Mouse (Mus musculus): ENCODE results near the gene Sipa1l1. TPM values are rescaled to one million over a fixed set of nuclear protein-coding genes. Genes with fewer than 3 reads are reported as not detected.

Sipa1l1 gene
- polyA plus RNA-seq, 1 experiment from 2014 or later = 29.4 TPM

DNA sequence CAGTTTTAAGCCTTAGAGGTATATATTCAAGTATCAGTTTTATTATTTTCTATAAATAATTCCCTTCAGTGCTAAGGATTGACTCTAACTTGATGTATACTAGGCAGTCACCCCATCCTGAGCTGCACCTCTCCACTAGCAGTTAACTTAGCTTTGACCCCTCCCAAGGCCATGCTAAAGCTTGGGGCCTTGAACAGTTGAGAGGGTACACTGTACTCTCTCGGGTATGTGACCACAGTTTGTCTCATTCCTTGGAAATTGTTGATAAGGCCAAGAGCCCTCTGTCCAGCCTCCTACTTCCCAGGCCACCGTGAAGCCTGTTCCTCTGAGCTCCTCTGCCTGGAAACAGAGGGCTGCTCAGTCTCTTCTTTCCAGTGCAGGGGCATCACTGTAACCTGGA, 187.4 kb downstream of the Sipa1l1 start:
- no peak overlapping the region for H3K9ac ChIP-seq
- no peak overlapping the region for H3K4me2 ChIP-seq
- no peak overlapping the region for H3K27ac ChIP-seq
- 0 out of 2 replicates have a peak, but pooled peaks cover 8% of the 10 kb centered on the region for H3K36me3 ChIP-seq
- H3K4me1 ChIP-seq = peaks cover 15% of the 10 kb centered on the region
- WGBS = 43% methylated on average over 2 of the region's 2 CpGs
- ATAC-seq (ENCODE audit: borderline replicate concordance, extremely low read depth, low FRiP score, low TSS enrichment) = no peak
- no peaks in the 10 kb centered on the region for H3K9me3 ChIP-seq
- H3K27me3 ChIP-seq = no peaks in the 10 kb centered on the region
- no peak overlapping the region for H3K4me3 ChIP-seq

DNA sequence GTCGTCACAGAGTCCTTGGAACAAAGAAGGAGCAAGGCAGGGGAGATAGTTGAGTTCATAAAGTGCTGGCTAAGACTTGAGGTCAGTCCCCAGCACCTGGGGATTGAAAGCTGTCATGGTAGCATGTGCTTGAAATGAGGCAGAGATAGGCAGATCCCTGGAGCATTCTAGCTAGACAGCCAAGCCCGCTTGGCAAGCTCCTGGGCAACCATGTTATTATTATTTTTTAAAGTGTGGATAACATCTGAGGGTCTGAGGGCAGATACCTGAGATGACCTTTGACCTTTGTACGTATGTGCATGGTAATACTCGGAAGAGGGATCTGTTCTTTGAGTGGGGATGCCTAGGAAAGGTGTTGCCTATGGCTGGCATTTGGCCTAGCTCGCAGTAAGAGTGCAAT, 188.3 kb downstream of the Sipa1l1 start:
- peaks cover 11% of the 10 kb centered on the region; the same call in 1 of the 2 replicates for H3K4me1 ChIP-seq
- H3K27ac ChIP-seq = no peak overlapping the region
- H3K36me3 ChIP-seq = 0 out of 2 replicates have a peak, but pooled peaks cover 8% of the 10 kb centered on the region
- H3K9ac ChIP-seq = no peak overlapping the region
- no peak for ATAC-seq (ENCODE audit: borderline replicate concordance, extremely low read depth, low FRiP score, low TSS enrichment)
- WGBS = 83% methylated on average over 5 of the region's 5 CpGs
- H3K9me3 ChIP-seq = no peaks in the 10 kb centered on the region
- no peak overlapping the region for H3K4me3 ChIP-seq
- H3K4me2 ChIP-seq = no peak overlapping the region
- no peaks in the 10 kb centered on the region for H3K27me3 ChIP-seq

DNA sequence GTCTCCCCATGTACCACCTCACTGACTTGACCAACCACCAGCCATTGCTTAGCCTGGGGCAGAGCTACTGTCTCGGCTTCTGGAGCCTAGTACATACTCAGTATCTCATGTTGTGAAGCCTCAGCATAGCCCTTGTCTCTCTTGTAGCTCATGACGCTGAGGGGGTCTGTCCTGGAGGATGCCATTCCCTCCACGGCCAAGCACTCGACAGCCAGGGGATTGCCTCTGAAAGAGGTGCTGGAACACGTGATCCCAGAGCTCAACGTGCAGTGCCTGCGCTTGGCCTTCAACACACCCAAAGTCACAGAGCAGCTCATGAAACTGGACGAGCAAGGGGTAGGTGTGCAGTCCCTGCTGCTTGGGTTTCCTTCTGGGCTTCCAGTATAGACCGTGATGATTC, 193.7 kb downstream of the Sipa1l1 start:
- H3K27me3 ChIP-seq = no peaks in the 10 kb centered on the region
- H3K4me3 ChIP-seq = no peak overlapping the region
- no peak overlapping the region for H3K9ac ChIP-seq
- no peaks in the 10 kb centered on the region for H3K9me3 ChIP-seq
- H3K4me2 ChIP-seq = no peak overlapping the region
- 90% methylated on average over 9 of the region's 9 CpGs for WGBS
- no peaks in the 10 kb centered on the region for H3K4me1 ChIP-seq
- no peak for ATAC-seq (ENCODE audit: borderline replicate concordance, extremely low read depth, low FRiP score, low TSS enrichment)
- H3K27ac ChIP-seq = no peak overlapping the region
- H3K36me3 ChIP-seq = 0 out of 2 replicates have a peak, but pooled peaks cover 7% of the 10 kb centered on the region

DNA sequence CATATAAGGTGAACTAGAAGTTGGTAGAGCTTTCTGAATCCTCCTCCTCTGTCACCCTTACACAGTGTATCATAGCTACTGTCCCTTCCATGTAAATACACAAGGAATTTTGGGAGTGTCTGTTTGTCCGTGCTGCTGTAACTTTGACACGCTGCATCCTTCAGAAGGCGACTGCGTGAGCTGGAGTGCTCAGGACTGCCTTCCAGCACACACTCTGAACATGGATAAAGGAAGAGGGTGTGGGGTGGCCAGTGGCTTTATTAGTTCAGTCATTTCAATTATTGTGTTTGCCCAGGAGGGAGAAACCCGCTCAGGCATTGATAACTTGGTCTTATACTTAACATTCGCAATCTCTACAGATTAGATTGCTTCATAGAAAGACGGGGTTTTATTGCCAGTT, 195.1 kb downstream of the Sipa1l1 start:
- Histone ChIP-seq H3K9ac (no peak overlapping the region), H3K4me3 (no peak overlapping the region), H3K27me3 (no peaks in the 10 kb centered on the region), H3K4me2 (no peak overlapping the region), H3K9me3 (no peaks in the 10 kb centered on the region), H3K36me3 (0 out of 2 replicates have a peak, but pooled peaks cover 2% of the 10 kb centered on the region), H3K4me1 (no peaks in the 10 kb centered on the region), H3K27ac (no peak overlapping the region)
- 89% methylated on average over 7 of the region's 7 CpGs for WGBS
- no peak for ATAC-seq (ENCODE audit: borderline replicate concordance, extremely low read depth, low FRiP score, low TSS enrichment)

DNA sequence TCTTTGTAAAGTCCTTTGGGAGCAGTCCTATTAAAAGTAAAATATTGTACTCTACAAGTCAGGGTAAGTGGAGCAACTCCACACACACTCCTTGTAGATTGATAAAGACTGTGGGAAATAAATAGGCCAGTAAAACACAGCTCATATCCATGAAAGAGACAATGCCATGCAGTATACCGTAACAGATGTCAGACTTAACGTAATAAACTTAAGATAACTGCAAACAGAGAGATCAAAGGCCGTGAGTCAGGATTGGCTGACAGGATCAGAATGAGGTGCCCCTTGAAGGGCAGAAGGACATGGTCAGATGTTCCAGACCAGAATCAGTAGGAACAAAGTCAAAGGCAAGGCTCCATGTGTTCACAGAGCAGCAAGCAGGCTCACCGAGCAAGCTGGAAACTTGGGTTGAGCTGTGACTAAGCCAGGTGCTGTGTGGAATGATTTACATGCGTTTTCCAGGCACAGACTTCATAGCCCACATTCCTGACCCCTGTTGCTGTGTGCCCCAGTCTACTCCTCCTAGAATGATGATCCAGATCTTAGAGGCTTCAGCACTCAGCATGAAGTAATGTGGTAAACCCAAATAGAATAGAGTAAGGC, 196.3 kb downstream of the Sipa1l1 start:
- no peak overlapping the region for H3K27ac ChIP-seq
- H3K9me3 ChIP-seq = no peaks in the 10 kb centered on the region
- no peak for ATAC-seq (ENCODE audit: borderline replicate concordance, extremely low read depth, low FRiP score, low TSS enrichment)
- H3K4me1 ChIP-seq = no peaks in the 10 kb centered on the region
- 43% methylated on average over 5 of the region's 5 CpGs for WGBS
- no peak overlapping the region for H3K4me2 ChIP-seq
- H3K36me3 ChIP-seq = 0 out of 2 replicates have a peak, but pooled peaks cover 2% of the 10 kb centered on the region
- no peak overlapping the region for H3K9ac ChIP-seq
- H3K4me3 ChIP-seq = no peak overlapping the region
- H3K27me3 ChIP-seq = no peaks in the 10 kb centered on the region

DNA sequence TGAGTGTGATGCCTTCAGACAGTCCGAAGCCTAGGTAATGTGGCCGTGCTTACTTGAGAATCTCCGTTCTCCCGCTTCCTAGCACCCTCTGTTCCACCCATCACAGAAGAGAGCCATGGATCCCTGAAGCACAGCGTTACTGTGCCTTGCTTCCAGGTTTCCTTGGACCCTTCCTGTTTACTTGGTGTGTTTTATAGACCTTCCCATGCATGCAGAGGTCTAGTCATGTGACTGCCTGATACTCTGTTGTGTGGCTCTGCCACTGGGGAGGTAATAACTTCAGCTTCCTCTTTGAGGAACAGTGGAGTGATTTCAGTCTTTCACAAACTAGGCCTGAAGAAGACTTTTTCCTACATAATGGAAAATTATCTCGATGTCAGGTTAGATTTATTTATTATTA, 197.6 kb downstream of the Sipa1l1 start:
- Histone ChIP-seq H3K9ac (no peak overlapping the region), H3K4me3 (no peak overlapping the region), H3K36me3 (0 out of 2 replicates have a peak, but pooled peaks cover 2% of the 10 kb centered on the region), H3K4me1 (no peaks in the 10 kb centered on the region), H3K4me2 (no peak overlapping the region), H3K27ac (no peak overlapping the region), H3K27me3 (no peaks in the 10 kb centered on the region), H3K9me3 (no peaks in the 10 kb centered on the region)
- WGBS = 84% methylated on average over 6 of the region's 6 CpGs
- no peak for ATAC-seq (ENCODE audit: borderline replicate concordance, extremely low read depth, low FRiP score, low TSS enrichment)

DNA sequence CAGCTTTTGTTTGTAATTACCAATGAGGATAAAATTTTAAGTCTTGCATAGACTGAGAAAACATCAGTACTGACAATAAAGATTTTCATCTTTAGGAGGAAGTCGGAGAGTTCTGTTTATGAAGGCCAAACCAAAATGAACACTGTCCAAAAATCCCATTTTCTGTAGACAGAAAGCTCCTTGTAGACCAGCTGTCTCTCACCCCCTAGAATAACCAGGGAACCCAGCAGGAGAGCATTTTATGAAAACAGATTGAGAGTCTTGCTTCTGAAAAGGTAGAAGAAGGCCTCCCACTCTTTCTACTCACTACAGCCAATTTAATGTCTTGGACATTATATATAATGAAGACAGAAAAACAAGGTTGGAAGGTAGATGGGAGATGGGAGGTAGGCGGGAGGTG, 198.2 kb downstream of the Sipa1l1 start:
- Histone ChIP-seq H3K4me1 (no peaks in the 10 kb centered on the region), H3K27ac (no peak overlapping the region), H3K4me3 (no peak overlapping the region), H3K9ac (no peak overlapping the region), H3K9me3 (no peaks in the 10 kb centered on the region), H3K36me3 (0 out of 2 replicates have a peak, but pooled peaks cover 2% of the 10 kb centered on the region), H3K4me2 (no peak overlapping the region), H3K27me3 (no peaks in the 10 kb centered on the region)
- ATAC-seq (ENCODE audit: borderline replicate concordance, extremely low read depth, low FRiP score, low TSS enrichment) = no peak
- WGBS = 91% methylated on average over 2 of the region's 2 CpGs

DNA sequence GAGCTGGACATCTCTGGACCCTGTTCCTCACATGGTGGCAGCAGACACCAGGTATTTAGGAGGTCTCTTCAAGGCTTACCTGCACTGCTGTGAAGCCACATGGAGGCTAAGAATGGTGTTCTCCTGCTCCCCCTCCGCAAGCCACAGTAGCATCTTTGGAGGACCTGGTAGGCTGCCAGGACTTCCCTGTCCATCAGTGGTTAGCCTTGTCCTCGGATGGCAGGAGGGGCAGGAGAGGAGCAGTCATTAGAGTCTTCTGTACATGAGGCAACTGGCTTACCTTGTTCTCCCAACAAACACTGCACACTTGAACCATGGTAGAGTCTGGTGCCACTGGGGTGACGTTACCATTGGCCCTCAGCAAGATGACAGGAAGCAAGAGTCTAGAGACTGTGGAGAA, 198.9 kb downstream of the Sipa1l1 start:
- WGBS = 79% methylated on average over 3 of the region's 3 CpGs
- Histone ChIP-seq H3K4me1 (no peaks in the 10 kb centered on the region), H3K36me3 (0 out of 2 replicates have a peak, but pooled peaks cover 2% of the 10 kb centered on the region), H3K9ac (no peak overlapping the region), H3K4me3 (no peak overlapping the region), H3K4me2 (no peak overlapping the region), H3K27ac (no peak overlapping the region), H3K9me3 (no peaks in the 10 kb centered on the region), H3K27me3 (no peaks in the 10 kb centered on the region)
- no peak for ATAC-seq (ENCODE audit: borderline replicate concordance, extremely low read depth, low FRiP score, low TSS enrichment)

DNA sequence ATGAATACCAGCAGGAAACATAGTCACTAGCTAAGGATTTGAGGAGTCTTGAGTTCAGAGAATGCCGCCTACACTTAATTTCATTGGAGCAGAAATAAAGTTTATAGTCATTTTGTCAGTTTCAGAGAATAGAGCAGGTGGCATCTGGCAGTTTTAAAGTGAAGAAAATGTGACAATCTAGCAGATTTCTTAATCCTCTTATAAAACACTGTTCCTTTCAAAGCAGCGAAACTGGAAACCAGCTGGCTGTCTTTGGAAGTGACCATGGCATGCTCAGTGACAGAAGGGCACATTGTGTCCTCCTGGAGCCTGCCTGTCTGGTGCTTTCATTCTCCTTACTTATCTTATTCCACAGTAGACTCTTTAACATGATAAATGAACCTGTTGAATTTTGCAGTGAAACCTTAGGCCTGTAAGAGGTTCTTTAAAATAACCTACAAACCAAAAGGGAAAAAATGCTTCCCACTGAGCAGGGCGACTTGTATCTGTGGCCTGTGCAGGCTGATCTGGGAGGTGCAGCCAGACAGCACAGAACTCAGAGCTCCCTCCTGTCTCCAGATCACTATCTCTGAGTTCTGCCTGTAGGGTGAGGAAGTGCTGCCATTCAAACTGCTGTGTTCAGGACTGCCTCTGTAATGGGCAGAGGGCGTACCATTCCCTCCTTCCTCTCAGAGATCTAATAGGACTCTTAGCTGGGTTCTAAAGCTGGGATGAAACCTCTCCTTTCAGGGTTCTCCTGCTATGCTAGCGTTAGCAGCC, 200.5 kb downstream of the Sipa1l1 start:
- WGBS = 74% methylated on average over 5 of the region's 5 CpGs
- peaks cover 4% of the 10 kb centered on the region for H3K4me1 ChIP-seq
- H3K4me3 ChIP-seq = no peak overlapping the region
- no peaks in the 10 kb centered on the region for H3K9me3 ChIP-seq
- no peaks in the 10 kb centered on the region for H3K27me3 ChIP-seq
- no peak overlapping the region for H3K9ac ChIP-seq
- H3K36me3 ChIP-seq = no peaks in the 10 kb centered on the region
- no peak for ATAC-seq (ENCODE audit: borderline replicate concordance, extremely low read depth, low FRiP score, low TSS enrichment)
- no peak overlapping the region for H3K4me2 ChIP-seq
- no peak overlapping the region for H3K27ac ChIP-seq

DNA sequence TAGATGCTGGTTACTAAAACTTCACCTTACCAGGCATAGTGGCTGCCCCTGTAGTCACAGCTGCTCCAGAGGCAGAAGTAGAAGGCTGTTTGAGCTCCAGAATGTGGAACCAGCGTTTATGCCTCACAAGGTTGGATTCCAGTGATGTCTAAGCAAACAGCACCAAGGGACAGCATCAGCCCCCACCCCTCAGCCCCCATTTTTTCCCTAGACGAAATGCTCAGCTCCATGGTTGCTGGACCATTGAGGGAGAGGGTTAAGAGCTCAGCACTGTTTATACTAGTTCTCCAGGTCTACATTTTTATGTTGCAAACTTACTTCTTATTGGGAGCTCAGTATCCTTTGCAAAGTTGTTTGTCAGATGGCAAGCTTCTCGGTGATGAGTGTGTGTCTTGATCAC, 202.1 kb downstream of the Sipa1l1 start:
- Histone ChIP-seq H3K4me3 (no peak overlapping the region), H3K27ac (no peak overlapping the region), H3K9me3 (no peaks in the 10 kb centered on the region), H3K36me3 (no peaks in the 10 kb centered on the region; the same call in 1 of the 2 replicates), H3K4me1 (peaks cover 9% of the 10 kb centered on the region), H3K9ac (no peak overlapping the region), H3K27me3 (no peaks in the 10 kb centered on the region), H3K4me2 (no peak overlapping the region)
- 70% methylated on average over 3 of the region's 3 CpGs for WGBS
- ATAC-seq (ENCODE audit: borderline replicate concordance, extremely low read depth, low FRiP score, low TSS enrichment) = no peak

DNA sequence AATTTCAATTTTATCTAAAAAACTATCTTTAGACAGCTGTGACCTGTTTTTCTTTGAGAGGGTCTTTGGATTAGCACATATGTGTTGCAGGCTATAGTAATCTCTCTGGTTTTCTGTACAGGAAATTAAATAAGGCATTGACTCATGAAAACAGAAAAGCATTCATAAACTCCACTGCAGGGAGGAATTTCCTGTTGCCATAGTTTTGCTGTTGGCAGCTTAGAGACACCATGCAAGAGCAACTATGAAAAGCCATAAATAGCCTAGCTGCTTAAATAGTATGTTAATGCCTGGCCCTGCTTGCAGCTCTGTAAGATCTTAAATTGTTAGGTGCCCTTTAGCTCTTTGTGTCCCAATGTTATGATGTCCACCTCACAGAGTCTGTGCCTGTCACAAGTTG, 204.9 kb downstream of the Sipa1l1 start:
- ATAC-seq (ENCODE audit: borderline replicate concordance, extremely low read depth, low FRiP score, low TSS enrichment) = peak; percentile 57; the same call in 1 of the 2 replicates
- Histone ChIP-seq H3K4me3 (no peak overlapping the region), H3K4me1 (peaks cover 10% of the 10 kb centered on the region), H3K36me3 (no peaks in the 10 kb centered on the region; the same call in 1 of the 2 replicates), H3K27ac (peak overlapping the region; percentile 45), H3K9ac (no peak overlapping the region), H3K9me3 (no peaks in the 10 kb centered on the region), H3K27me3 (no peaks in the 10 kb centered on the region), H3K4me2 (no peak overlapping the region)

DNA sequence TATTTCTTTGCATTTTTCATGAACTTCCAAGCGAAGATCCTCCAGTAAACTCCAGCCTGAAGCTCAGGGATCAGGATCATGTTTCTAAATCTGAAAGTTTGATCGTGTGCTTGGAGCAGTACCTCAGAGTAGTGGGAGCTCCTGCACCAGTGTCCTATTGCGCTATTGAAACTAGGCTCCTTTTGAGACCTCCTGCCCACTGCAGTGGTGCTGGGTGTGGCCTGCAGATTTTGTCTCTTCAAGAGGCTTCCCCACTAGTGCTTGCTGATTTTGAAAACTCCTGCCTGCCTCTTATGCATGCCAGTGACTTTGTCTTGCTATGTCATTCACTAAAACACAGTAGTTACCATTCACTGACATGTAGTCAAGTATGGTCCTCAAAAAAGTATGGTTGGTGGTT, 213.8 kb downstream of the Sipa1l1 start:
- Histone ChIP-seq H3K4me2 (no peak overlapping the region), H3K27me3 (no peaks in the 10 kb centered on the region), H3K4me1 (no peaks in the 10 kb centered on the region), H3K9me3 (no peaks in the 10 kb centered on the region), H3K27ac (no peak overlapping the region), H3K36me3 (peaks cover 11% of the 10 kb centered on the region; the same call in 1 of the 2 replicates), H3K4me3 (no peak overlapping the region), H3K9ac (no peak overlapping the region)
- WGBS = 77% methylated on average over 3 of the region's 3 CpGs
- no peak for ATAC-seq (ENCODE audit: borderline replicate concordance, extremely low read depth, low FRiP score, low TSS enrichment)

Measured in lung, embryonic 15.5 days (tissue).